Mouse (Mus musculus) erythroblast, embryonic 14.5 days (primary cell): ENCODE measurements around the gene Abcb8. TPM values are rescaled to one million over a fixed set of nuclear protein-coding genes. Genes with fewer than 3 reads are reported as not detected.

ENCODE experiments used
- H3K27me3 ChIP-seq: 2 replicates; pipeline ENCODE4 v1.6.1; 2012; ENCODE audit warnings: inconsistent platforms; ENCODE audit not compliant: control insufficient read depth
- H3K36me3 ChIP-seq: 2 replicates; pipeline ENCODE4 v1.6.1; 2012; ENCODE audit warnings: mild to moderate bottlenecking, inconsistent platforms; ENCODE audit not compliant: control insufficient read depth
- H3K4me1 ChIP-seq: 2 replicates; pipeline ENCODE4 v1.6.1; 2012; ENCODE audit warnings: inconsistent platforms; ENCODE audit not compliant: control insufficient read depth
- H3K4me3 ChIP-seq: replicated peaks from 2 replicates; pipeline ENCODE3; 2012; ENCODE audit warnings: moderate library complexity, mild to moderate bottlenecking, inconsistent platforms
- H3K9me3 ChIP-seq: 2 replicates; pipeline ENCODE4 v1.6.1; 2012; ENCODE audit warnings: low read length, inconsistent platforms, mixed read lengths; ENCODE audit not compliant: control insufficient read depth
- GATA1 ChIP-seq: IDR thresholded peaks from 2 replicates; pipeline ENCODE4 v1.6.1; 2012; ENCODE audit warnings: low read length, inconsistent platforms, mixed read lengths
- TAL1 ChIP-seq: IDR thresholded peaks from 3 replicates; pipeline ENCODE4 v1.6.1; 2012; ENCODE audit warnings: low read length, inconsistent platforms, mixed read lengths
- polyA plus RNA-seq: library from polyadenylated mRNA; stranded (reverse); fragments of >175 nt; gene quantifications from 2 replicates; pipeline ENCODE4 v1.2.3, GENCODE M21; 2012

The Abcb8 gene
- polyA plus RNA-seq, 1 experiment, result 1.7 TPM

DNA sequence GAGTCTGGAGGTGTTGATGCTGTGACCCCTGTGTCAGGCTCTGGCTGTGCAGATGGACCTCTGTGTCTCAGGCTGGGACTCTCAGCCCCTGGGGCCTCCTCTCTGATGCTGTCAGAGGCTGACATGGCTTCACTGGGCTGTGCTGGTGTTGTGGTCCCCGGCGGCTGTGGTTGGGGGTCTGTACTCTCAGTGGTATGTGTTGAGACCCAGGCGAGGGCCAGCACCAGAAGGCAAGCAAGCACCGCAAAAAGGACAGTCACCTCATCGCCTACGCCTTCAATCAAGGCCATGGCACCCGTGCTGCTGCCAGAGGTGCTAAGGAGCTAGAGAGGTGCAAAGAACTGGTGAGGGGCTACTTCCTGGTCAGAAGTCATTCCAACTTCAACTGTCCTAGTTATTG is 53.2 kb downstream of the Abcb8 start:
- Histone ChIP-seq H3K27me3 (no peaks in the 10 kb centered on the region), H3K36me3 (peaks cover 24% of the 10 kb centered on the region), H3K4me3 (peak overlapping the region; percentile 75), H3K4me1 (peaks cover 76% of the 10 kb centered on the region), H3K9me3 (no peaks in the 10 kb centered on the region)
- TF ChIP-seq GATA1 (no peak), TAL1 (no peak)

DNA sequence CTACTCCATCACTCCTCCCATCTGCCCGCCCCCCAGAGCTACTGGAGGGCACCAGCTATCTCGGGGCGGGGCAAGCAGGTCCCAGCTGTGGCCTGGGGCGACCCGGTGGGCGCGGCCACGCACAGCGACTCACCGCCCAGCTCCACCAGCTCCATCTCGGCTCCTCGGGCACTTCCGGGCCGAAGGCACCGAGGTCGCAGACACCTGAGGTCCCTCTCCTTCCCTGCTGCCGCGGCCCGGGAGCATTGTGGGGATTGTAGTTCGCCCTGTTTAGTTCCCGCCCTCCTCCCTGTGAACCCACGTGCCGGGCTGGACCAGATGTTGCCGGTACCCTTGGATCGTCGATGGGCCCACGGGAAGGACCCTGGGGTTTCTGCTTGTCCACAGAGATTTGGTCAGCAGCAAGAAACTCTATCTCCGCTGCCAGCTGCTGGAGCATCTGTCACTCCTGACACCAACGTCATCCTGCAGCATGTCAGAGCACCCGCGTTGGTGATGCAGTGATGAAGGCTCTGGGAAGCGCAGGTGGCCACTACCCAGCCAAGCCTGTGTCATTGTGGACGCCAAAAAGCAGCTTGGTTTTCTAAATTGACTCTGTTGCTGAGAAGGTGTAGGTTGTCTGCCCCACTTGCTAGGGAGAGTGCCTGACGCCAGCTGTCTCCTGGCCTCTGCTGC is 54.3 kb downstream of the Abcb8 start, which contains the start of gene Tmub1:
Gene Tmub1, minus strand, starts transcription at position 231 of the 675 bp plus-strand sequence.
- H3K4me1 ChIP-seq, result peaks cover 81% of the 10 kb centered on the region
- no peak for TF ChIP-seq TAL1
- no peak for TF ChIP-seq GATA1
- H3K36me3 ChIP-seq, result peaks cover 13% of the 10 kb centered on the region
- H3K9me3 ChIP-seq, result no peaks in the 10 kb centered on the region
- peak within 1 kb of the TSS; percentile 75 for H3K4me3 ChIP-seq
- no peaks in the 10 kb centered on the region for H3K27me3 ChIP-seq

DNA sequence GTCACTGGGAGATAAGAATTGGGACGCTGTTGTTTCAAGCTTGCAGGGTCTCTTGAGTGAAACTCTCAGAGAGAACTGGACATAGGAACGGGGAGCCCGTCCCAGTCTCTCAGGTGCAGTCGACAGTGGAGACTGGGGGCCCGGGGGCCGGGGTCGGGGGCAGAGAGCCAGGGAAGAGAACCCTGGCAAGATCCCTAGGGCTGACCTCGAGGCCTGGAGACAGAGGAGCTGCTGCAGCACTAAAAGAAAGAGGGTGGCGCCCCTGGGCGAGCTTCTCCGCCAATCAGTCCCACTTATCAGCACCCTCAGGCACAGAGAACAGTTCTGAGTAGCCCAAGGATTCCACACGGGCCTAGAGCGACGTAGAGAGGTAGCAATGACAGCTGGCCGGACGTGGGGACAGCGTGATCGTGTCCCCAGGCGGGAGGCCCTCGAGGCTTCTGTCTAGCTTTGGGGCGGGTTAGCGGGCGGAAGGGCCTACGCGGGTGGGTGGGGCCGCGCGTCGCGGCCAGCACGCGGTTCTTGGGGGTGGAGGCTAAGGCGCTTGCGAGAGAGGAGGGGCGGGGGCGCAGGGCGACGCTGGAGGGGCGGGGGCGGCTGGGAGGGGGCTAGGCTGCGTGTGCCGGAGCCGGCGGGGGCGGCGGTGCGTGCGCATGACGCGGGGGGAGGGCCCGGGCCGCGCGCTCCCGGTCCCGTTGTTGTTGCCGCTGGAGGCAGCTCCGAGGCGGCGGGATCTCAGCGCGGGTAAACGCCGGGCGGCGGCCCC is 58.0 kb downstream of the Abcb8 start:
- Histone ChIP-seq H3K4me1 (peaks cover 82% of the 10 kb centered on the region), H3K9me3 (no peaks in the 10 kb centered on the region), H3K36me3 (peaks cover 29% of the 10 kb centered on the region), H3K27me3 (no peaks in the 10 kb centered on the region), H3K4me3 (peak overlapping the region; percentile 92)
- TF ChIP-seq TAL1, result no peak
- TF ChIP-seq GATA1, result no peak

DNA sequence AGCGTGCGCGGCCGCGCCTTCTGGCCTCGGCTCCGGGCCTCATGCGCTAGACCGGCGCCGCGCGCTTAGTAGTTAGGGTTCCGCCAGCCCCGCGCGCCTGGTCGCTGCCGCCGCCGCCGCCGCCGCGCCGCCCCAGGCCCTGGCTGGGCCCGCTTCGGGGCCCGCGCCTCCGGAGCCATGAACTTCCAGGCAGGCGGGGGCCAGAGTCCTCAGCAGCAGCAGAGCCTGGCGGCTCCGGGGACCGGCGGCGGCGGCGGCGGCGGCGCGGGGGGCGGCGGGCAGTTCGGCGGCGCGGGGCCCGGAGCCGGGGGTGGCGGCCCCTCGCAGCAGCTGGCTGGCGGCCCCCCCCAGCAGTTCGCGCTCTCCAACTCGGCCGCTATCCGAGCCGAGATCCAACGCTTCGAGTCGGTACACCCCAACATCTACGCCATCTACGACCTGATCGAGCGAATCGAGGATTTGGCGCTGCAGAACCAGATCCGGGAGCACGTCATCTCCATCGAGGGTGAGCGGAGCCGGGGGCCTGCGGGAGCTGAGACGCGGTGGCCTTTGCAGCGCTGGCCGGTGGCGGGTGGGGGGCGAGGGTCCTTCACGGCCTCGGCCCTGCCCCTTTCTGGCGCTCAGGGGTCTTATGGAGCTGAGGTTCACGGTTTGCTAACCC is 58.7 kb downstream of the Abcb8 start, which contains the start of gene Agap3:
Gene Agap3, plus strand, starts transcription at position 148 of the 661 bp plus-strand sequence.
- Histone ChIP-seq H3K27me3 (no peaks in the 10 kb centered on the region), H3K4me1 (peaks cover 76% of the 10 kb centered on the region), H3K36me3 (peaks cover 34% of the 10 kb centered on the region), H3K9me3 (no peaks in the 10 kb centered on the region), H3K4me3 (peak within 1 kb of the TSS; percentile 92)
- TF ChIP-seq TAL1 (no peak), GATA1 (no peak)

DNA sequence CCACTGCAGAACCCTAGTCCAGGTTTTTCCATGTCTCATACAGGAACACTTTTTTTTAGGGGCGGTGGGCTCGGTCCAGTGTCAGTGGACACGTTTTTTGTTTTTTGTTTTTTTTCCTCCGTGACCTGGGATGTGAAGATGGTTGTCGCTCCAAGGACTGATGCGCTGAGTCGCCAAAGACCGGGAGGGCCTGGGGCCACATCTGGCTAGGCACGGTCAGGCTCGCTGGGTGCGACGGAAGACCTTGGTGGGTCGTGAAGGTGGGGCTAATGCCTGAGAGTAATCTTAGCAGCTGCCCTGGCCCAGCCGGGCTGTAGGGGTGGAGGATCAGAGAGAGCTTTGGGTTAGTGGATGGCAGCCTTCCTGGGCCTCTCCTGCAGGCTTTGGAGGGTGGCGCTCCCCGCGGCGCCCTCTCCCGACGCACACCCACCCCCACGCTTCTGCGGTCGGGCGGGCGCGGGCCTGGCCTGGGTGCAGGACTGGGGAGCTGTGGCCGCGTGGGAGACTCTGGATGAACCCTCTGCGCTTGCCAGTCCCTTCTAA is 59.3 kb downstream of the Abcb8 start:
- peaks cover 72% of the 10 kb centered on the region for H3K4me1 ChIP-seq
- H3K4me3 ChIP-seq, result peak overlapping the region; percentile 92

DNA sequence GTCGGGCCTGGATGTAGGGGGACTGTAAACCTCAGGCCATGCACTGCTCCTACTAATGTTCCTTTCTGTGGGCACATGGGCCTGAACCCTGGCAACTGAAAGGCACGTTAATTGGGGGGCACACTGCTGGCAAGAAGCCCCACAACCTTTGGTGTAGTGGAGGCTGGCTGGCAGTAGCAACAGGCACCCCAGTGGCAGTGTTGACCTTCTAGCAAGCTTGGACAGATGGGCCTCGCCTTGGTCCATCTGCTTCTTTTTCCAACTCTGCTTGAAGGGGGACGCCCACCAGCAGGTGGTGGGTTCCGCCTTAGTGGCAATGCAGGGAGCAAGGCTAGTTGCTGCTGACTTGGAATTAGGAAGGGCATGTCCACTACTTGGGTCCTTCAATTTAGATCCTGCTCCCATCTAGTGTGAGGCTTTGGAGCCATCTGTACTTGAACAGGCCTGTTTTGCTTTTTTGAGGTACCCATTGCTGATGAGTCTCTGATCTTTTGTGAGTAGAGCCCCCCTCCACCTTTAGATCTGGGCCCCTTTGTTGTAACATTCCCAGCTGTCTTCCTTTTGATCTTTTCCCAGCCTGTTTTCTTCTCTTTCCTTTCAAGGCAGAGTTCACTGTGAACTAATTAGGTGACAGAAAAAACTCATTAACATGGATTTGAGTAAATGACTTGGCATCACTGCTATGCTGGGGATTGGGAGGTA is 60.0 kb downstream of the Abcb8 start:
- TF ChIP-seq TAL1 (no peak), GATA1 (no peak)
- peaks cover 66% of the 10 kb centered on the region for H3K4me1 ChIP-seq
- H3K9me3 ChIP-seq, result no peaks in the 10 kb centered on the region
- peaks cover 47% of the 10 kb centered on the region for H3K36me3 ChIP-seq
- no peaks in the 10 kb centered on the region for H3K27me3 ChIP-seq
- H3K4me3 ChIP-seq, result peak overlapping the region; percentile 92

More for the DNA sequence above, 59.3 kb downstream of the Abcb8 start:
- Histone ChIP-seq H3K9me3 (no peaks in the 10 kb centered on the region), H3K36me3 (peaks cover 40% of the 10 kb centered on the region), H3K27me3 (no peaks in the 10 kb centered on the region)
- no peak for TF ChIP-seq TAL1
- TF ChIP-seq GATA1, result no peak

DNA sequence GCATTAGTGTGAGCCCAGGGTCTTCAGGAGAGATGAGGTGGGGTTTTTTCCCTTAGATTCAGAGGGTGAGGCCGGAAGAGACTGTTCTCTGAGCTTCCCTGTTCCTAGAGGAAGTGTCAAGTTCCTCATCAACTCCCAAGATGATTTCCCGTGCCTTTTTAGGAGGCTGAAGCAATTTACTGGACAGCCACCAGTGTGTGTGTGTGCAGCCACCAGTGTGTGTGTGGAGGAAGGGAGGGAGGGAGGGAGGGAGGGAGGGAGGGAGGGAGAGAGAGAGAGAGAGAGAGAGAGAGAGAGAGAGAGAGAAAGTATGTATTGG is 60.5 kb downstream of the Abcb8 start:
- Histone ChIP-seq H3K4me1 (peaks cover 62% of the 10 kb centered on the region), H3K4me3 (peak overlapping the region; percentile 92), H3K36me3 (peaks cover 52% of the 10 kb centered on the region), H3K9me3 (no peaks in the 10 kb centered on the region), H3K27me3 (no peaks in the 10 kb centered on the region)
- TF ChIP-seq TAL1, result no peak
- no peak for TF ChIP-seq GATA1

DNA sequence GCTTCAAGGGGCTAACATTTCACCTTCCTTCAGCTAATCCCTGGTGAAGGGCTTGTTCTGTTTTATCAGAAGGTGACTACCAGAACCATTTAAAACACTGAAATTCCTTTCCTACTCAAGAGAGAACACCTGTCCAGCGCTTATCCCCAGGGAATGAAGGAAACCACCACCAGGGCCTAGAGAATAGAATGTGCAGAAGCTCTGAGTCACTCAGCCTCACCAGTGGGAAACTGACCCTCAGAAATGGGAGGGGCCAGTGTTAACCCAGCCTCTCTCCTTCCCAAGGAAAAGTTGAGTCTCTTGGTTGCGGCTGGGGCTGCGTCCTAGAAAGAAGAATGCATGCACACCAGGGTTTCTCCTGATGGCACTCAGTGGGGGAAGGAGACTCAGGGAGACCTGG is 61.6 kb downstream of the Abcb8 start:
- Histone ChIP-seq H3K4me3 (no peak overlapping the region), H3K9me3 (no peaks in the 10 kb centered on the region), H3K36me3 (peaks cover 57% of the 10 kb centered on the region), H3K27me3 (no peaks in the 10 kb centered on the region), H3K4me1 (peaks cover 58% of the 10 kb centered on the region)
- TF ChIP-seq TAL1, result no peak
- TF ChIP-seq GATA1, result no peak
